Mouse (Mus musculus) mesoderm, embryonic 11.5 days (tissue): ENCODE measurements at regions not wholly inside any gene's neighbourhood (a gene's known extent, or its start where the extent isn't known, plus 50 kb on each side); places are given as distances from the start of the nearest gene placed in this dataset.

ENCODE experiments used
- DNase-seq: peaks from one replicate; pipeline ENCODE4 v3.0.0-alpha.2; 2012; ENCODE audit warnings: low read depth, low spot score

GRCm38 (mm10) chr19:60684417-60684816, 71.4 kb upstream of the Nanos1 start:
- no peak for DNase-seq

GRCm38 (mm10) chr19:60682283-60682682, 73.5 kb upstream of the Nanos1 start:
- DNase-seq: no peak

- DNase-seq: no peak
Observed at GRCm38 (mm10) chr19:60681481-60681880, 74.3 kb upstream of the Nanos1 start.

- no peak for DNase-seq
Observed at GRCm38 (mm10) chr19:60678236-60678635, 77.6 kb upstream of the Nanos1 start.

GRCm38 (mm10) chr19:60674953-60675472, 80.8 kb upstream of the Nanos1 start:
- DNase-seq: no peak

- DNase-seq: peak; percentile 6
Observed at GRCm38 (mm10) chr19:60670781-60671180, 85.0 kb upstream of the Nanos1 start.

GRCm38 (mm10) chr19:60665842-60666241, 85.0 kb upstream of the Cacul1 start:
- DNase-seq: no peak

- DNase-seq: peak; percentile 8
Observed at GRCm38 (mm10) chr19:60651102-60651695, 70.4 kb upstream of the Cacul1 start.

- DNase-seq: no peak
Observed at GRCm38 (mm10) chr19:60640065-60640464, 59.2 kb upstream of the Cacul1 start.
